Mouse (Mus musculus) hindbrain, embryonic 14.5 days (tissue): ENCODE results near the gene Lin52. TPM values are rescaled to one million over a fixed set of nuclear protein-coding genes. Genes with fewer than 3 reads are reported as not detected.
A peak's percentile ranks its signal among the peaks of the same experiment; 100 is the strongest.

Source experiments
- ATAC-seq: fragments of 200-750 bp; cut with Nextera tagmentation; 2 replicates; pipeline ENCODE4 v1.8.0; 2017; ENCODE audit warnings: moderate number of reproducible peaks, mild to moderate bottlenecking, moderate TSS enrichment, moderate library complexity; ENCODE audit not compliant: low FRiP score
- DNase-seq: peaks from one replicate; pipeline ENCODE4 v3.0.0-alpha.2; 2015; ENCODE audit warnings: low spot score
- H3K27ac ChIP-seq: fragments of 300-500 bp; sonication (generic); 2 replicates; pipeline ENCODE4 v1.5.1; 2014; ENCODE audit warnings: mild to moderate bottlenecking, moderate library complexity
- H3K27me3 ChIP-seq: fragments of 300-500 bp; sonication (generic); 2 replicates; pipeline ENCODE4 v1.6.1; 2014; ENCODE audit warnings: mild to moderate bottlenecking, low read length, mixed read lengths; ENCODE audit not compliant: control insufficient read depth, insufficient read depth
- H3K36me3 ChIP-seq: fragments of 300-500 bp; sonication (generic); replicated peaks from 2 replicates; pipeline ENCODE4 v1.6.1; 2014; ENCODE audit not compliant: control insufficient read depth, insufficient read depth
- H3K4me1 ChIP-seq: fragments of 300-500 bp; sonication (generic); replicated peaks from 2 replicates; pipeline ENCODE4 v1.6.1; 2014; ENCODE audit warnings: antibody characterized with exemption, low read length, mixed read lengths; ENCODE audit not compliant: control insufficient read depth, insufficient read depth
- H3K4me2 ChIP-seq: fragments of 300-500 bp; sonication (generic); replicated peaks from 2 replicates; pipeline ENCODE4 v1.6.1; 2014; ENCODE audit warnings: mild to moderate bottlenecking, moderate library complexity
- H3K4me3 ChIP-seq: fragments of 300-500 bp; sonication (generic); replicated peaks from 2 replicates; pipeline ENCODE4 v1.5.1; 2014; ENCODE audit warnings: mild to moderate bottlenecking, low read length
- H3K9ac ChIP-seq: fragments of 300-500 bp; sonication (generic); 2 replicates; pipeline ENCODE4 v1.6.1; 2014
- H3K9me3 ChIP-seq: fragments of 300-500 bp; sonication (generic); 2 replicates; pipeline ENCODE4 v1.6.1; 2016; ENCODE audit warnings: low read length; ENCODE audit not compliant: control insufficient read depth
- WGBS: fragments of 180-500 bp; shearing (Covaris S2); extraction: QIAGEN DNeasy Blood & Tissue Kit; methylation state at CpG from one replicate; pipeline ENCODE4 v1.1.7; 2014; 5-methylcytosine and 5-hydroxymethylcytosine counted together
- polyA plus RNA-seq: library from polyadenylated mRNA; unstranded; fragments of >200 nt; fragmentation: Nextera tagmentation; extraction: Ambion mirVana; gene quantifications from 2 replicates; pipeline ENCODE4 v1.2.1, GENCODE M21; 2014

Gene Lin52
- 30.4 and 34.3 TPM in 2 replicates for polyA plus RNA-seq

DNA sequence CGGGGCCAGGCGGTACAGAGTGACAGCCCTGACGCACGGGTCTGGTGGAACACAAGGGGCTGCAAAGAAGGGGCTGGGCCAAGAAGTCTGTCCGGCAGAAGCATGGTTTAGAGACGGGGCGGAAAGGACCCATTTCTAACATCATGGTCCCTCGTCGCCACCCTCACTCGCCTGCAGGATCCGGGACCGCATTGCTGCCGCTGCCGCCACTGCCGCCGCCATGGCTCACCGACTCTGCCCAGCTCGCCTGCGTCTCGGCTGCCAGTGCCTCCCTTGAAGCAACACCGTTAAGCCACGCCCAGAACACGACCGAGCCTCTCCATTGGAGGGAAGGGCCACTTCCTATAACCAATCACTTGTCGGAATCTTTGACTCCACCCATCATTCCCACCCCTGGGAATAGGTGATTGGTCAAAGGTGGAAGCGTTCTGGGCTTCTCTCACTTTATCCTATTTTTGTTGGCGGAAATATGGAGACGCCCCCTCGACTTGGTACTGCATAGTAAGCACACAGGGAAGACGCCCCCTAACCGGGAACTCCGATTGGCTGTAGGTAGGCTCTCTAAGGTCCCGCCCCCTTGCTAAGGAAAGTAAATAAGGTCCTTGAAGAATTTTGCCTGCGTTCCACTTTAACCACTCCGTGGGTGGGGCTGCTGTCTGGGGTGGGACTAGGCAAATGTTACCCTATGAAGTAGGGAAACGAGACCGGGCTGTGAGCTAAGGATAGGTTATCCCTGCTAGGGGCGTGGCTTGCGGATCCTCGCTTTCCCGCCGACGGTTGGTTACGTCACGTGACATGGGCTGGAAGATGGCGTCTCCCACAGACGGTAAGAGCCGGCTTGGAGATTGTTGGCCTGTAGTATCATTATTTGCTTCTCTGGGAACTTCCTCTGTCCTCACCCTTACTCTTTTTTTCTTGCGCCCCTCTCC, at the start of gene Lin52, which contains the start of gene Aldh6a1:
Gene Lin52, plus strand, starts transcription at position 705 of the 929 bp plus-strand sequence.
Gene Aldh6a1, minus strand, starts transcription at position 287 of the 929 bp plus-strand sequence.
- DNase-seq (peak; percentile 99), ATAC-seq (peak; percentile 99)
- 1% methylated on average over 49 of the region's 49 CpGs for WGBS
- Histone ChIP-seq H3K9me3 (no peaks in the 10 kb centered on the region), H3K4me1 (0 out of 2 replicates have a peak, but pooled peaks cover 11% of the 10 kb centered on the region), H3K9ac (peak within 1 kb of the TSS; percentile 64), H3K4me3 (peak within 1 kb of the TSS; percentile 54), H3K36me3 (no peaks in the 10 kb centered on the region), H3K27ac (peak within 1 kb of the TSS; percentile 54), H3K27me3 (no peaks in the 10 kb centered on the region), H3K4me2 (peak within 1 kb of the TSS; percentile 63)

DNA sequence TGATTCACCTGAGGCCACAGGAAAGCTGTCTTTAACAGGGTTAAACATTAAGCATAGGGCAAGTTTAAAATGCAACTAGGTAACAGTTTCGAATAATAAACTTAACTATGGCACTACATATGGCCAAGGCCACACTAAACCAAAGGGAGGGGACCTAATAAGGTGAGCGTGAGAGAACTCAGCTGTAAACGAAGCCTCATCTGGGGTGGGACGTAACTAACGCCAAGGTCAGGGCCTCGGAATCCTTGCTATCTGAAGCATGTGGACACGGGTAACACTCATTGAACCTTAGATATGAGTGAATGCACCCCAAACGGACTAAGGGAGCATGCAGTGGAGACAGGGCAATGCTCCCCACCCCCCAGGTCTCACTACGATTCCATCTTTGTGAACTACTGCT, 48.3 kb upstream of the Lin52 start:
- DNase-seq (no peak), ATAC-seq (no peak)
- no peak overlapping the region for H3K9ac ChIP-seq
- H3K36me3 ChIP-seq, result no peaks in the 10 kb centered on the region
- 87% methylated on average over 9 of the region's 9 CpGs for WGBS
- no peaks in the 10 kb centered on the region for H3K9me3 ChIP-seq
- H3K4me2 ChIP-seq, result no peak overlapping the region
- H3K4me1 ChIP-seq, result peaks cover 4% of the 10 kb centered on the region; the same call in 1 of the 2 replicates
- H3K4me3 ChIP-seq, result no peak overlapping the region
- H3K27me3 ChIP-seq, result no peaks in the 10 kb centered on the region
- no peak overlapping the region for H3K27ac ChIP-seq

- Histone ChIP-seq H3K9me3 (no peaks in the 10 kb centered on the region), H3K4me1 (peaks cover 7% of the 10 kb centered on the region; the same call in 1 of the 2 replicates), H3K27me3 (no peaks in the 10 kb centered on the region), H3K4me3 (no peak overlapping the region), H3K36me3 (no peaks in the 10 kb centered on the region), H3K27ac (no peak overlapping the region), H3K4me2 (no peak overlapping the region), H3K9ac (no peak overlapping the region)
- no peak for ATAC-seq
- no peak for DNase-seq
- WGBS, result 60% methylated on average over 6 of the region's 6 CpGs
Observed at GRCm38 (mm10) chr12:84404541-84404940, 46.7 kb upstream of the Lin52 start.

- H3K9me3 ChIP-seq, result no peaks in the 10 kb centered on the region
- no peaks in the 10 kb centered on the region for H3K36me3 ChIP-seq
- no peak overlapping the region for H3K27ac ChIP-seq
- ATAC-seq (no peak), DNase-seq (no peak)
- no peak overlapping the region for H3K9ac ChIP-seq
- H3K27me3 ChIP-seq, result no peaks in the 10 kb centered on the region
- H3K4me2 ChIP-seq, result no peak overlapping the region
- 64% methylated on average over 4 of the region's 4 CpGs for WGBS
- H3K4me3 ChIP-seq, result no peak overlapping the region
- peaks cover 8% of the 10 kb centered on the region; the same call in 1 of the 2 replicates for H3K4me1 ChIP-seq
Observed at GRCm38 (mm10) chr12:84407259-84407658, 44.0 kb upstream of the Lin52 start.

DNA sequence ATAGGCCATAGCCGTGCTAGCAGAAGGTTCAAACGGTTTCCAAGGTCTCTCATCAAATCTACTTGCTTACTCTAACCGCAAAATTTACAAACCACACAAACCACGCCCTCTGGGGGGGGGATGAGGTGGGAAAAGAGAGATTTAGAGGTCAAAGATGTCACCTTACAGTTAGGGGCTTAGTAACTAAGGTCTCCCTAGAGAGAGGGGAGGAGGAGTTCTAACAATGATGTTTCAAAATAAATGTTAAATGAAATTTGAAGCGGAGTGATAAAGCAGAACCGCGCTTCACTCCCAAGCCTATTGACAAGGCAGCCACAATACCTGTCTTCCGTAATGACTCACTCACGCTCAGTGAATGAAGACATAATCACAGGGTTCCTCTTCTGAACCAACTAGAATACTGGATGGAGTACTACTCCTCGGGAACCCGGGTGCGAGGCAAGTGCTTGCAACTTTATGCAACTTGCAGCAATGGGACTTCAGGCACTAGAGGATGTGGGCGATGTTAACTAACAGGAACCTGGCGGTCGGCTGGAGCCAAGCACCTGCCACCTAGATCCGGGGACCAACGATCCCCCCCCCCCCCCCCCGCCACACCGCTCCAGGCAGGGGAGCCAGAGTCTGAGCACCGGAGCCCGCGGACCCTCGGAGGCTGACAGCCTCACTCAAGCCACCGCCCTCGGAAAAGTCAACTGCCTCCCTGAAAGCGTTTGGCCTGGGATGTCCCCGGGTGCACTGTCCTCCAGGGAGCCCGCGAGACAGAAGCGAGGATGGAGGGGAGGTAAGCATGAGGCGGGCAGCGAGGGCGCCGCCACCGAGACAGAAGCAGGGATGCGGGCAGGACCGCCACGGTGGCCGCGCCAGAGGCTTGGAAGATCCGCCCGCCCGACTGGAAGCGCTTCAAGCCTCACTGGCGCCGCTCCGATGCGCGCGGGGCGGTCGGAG, 43.1 kb upstream of the Lin52 start:
- DNase-seq (peak; percentile 39), ATAC-seq (peak; percentile 71)
- Histone ChIP-seq H3K9ac (peak overlapping the region; percentile 77), H3K36me3 (no peaks in the 10 kb centered on the region), H3K27ac (peak overlapping the region; percentile 92), H3K4me3 (peak overlapping the region; percentile 83), H3K27me3 (no peaks in the 10 kb centered on the region), H3K9me3 (no peaks in the 10 kb centered on the region), H3K4me1 (peaks cover 8% of the 10 kb centered on the region; the same call in 1 of the 2 replicates), H3K4me2 (peak overlapping the region; percentile 71)
- WGBS, result 2% methylated on average over 49 of the region's 52 CpGs

GRCm38 (mm10) chr12:84408819-84409507, 42.3 kb upstream of the Lin52 start, which contains the start of the genes Entpd5 and Bbof1:
Gene Entpd5 (minus strand): TSS chr12:84409029.
Gene Bbof1 (plus strand): TSS chr12:84409071.
- peak; percentile 95 for DNase-seq
- Histone ChIP-seq H3K4me2 (peak within 1 kb of the TSS; percentile 71), H3K4me1 (peaks cover 8% of the 10 kb centered on the region; the same call in 1 of the 2 replicates), H3K9ac (peak within 1 kb of the TSS; percentile 77), H3K36me3 (no peaks in the 10 kb centered on the region), H3K27me3 (no peaks in the 10 kb centered on the region), H3K27ac (peak within 1 kb of the TSS; percentile 92), H3K4me3 (peak within 1 kb of the TSS; percentile 83), H3K9me3 (no peaks in the 10 kb centered on the region)
- peak; percentile 94 for ATAC-seq
- under 1% methylated on average over 62 of the region's 63 CpGs for WGBS

DNA sequence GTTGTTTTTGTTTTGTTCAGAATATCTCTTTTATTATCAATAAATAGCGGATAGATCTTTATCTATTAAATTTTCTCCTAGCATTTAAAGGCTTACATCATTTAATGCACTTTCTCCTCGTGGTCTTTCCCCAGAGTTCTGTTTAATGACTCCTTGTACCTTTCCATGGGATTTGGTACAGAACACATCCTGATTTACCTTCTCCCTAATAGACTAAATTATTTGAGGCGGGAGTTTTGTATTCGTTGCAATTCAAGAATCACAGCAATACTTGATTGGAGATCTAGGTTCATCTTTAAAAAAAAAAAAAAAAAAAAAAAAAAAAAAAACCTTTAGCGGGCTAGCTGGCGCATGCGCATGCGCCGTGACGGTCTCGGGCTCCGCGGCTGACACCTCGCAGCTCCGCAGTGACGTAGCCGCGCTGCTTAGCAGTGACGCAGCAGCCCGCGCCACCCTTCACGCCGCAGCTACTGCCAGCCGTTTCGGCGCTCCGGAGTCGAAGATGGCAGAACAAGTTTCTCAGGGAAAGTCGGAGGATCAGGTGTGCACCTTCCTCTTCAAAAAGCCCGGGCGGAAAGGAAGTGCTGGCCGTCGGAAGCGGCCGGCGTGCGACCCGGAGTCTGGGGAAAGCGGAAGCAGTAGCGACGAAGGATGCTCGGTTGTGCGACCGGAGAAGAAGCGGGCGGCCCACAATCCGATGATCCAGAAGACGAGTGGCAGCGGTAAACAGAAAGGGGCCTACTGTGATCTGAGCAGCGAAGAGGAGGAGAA, 34.2 kb upstream of the Lin52 start, which contains the start of gene Rnf113a2:
Gene Rnf113a2, plus strand, starts transcription at position 363 of the 771 bp plus-strand sequence.
- no peaks in the 10 kb centered on the region for H3K27me3 ChIP-seq
- H3K4me3 ChIP-seq, result peak within 1 kb of the TSS; percentile 65
- WGBS, result 3% methylated on average over 50 of the region's 50 CpGs
- H3K27ac ChIP-seq, result peak within 1 kb of the TSS; percentile 83
- ATAC-seq (peak; percentile 92), DNase-seq (peak; percentile 94)
- 0 out of 2 replicates have a peak, but pooled peaks cover 6% of the 10 kb centered on the region for H3K9me3 ChIP-seq
- H3K4me1 ChIP-seq, result peaks cover 7% of the 10 kb centered on the region; the same call in 1 of the 2 replicates
- H3K9ac ChIP-seq, result peak within 1 kb of the TSS; percentile 73
- H3K36me3 ChIP-seq, result no peaks in the 10 kb centered on the region
- peak within 1 kb of the TSS; percentile 63 for H3K4me2 ChIP-seq

- H3K27ac ChIP-seq, result peak overlapping the region; percentile 83
- peaks cover 7% of the 10 kb centered on the region; the same call in 1 of the 2 replicates for H3K4me1 ChIP-seq
- WGBS, result 35% methylated on average over 18 of the region's 18 CpGs
- no peak for DNase-seq
- H3K36me3 ChIP-seq, result no peaks in the 10 kb centered on the region
- H3K9ac ChIP-seq, result peak overlapping the region; percentile 73
- no peaks in the 10 kb centered on the region for H3K27me3 ChIP-seq
- H3K4me2 ChIP-seq, result peak overlapping the region; percentile 63
- ATAC-seq, result 0 out of 2 replicates have a peak, but pooled peaks have one; percentile 4
- peak overlapping the region; percentile 65 for H3K4me3 ChIP-seq
- 0 out of 2 replicates have a peak, but pooled peaks cover 6% of the 10 kb centered on the region for H3K9me3 ChIP-seq
Observed at GRCm38 (mm10) chr12:84417605-84417922, 33.7 kb upstream of the Lin52 start.
